7 mouse cellular contexts compared by ENCODE assay signal in genomic region chr13:34332762-34333161, GRCm38 (mm10). TPM values are rescaled to one million over a fixed set of nuclear protein-coding genes. Genes with fewer than 3 reads are reported as not detected.
A peak's percentile ranks its signal among the peaks of the same experiment; 100 is the strongest.
DNase-seq lines count a peak whose midpoint lies in the region; ATAC-seq lines count a peak whose summit lies in the region.

No protein-coding gene starts in this region.

- peak; percentile 39 for DNase-seq in ovary, adult 18-20 months (ENCODE audit: low spot score)
- DNase-seq in ovary, postnatal 36 days (ENCODE audit: low spot score), result no peak
- peak; percentile 81 for DNase-seq in brain, adult 2 months (ENCODE audit: low read depth, low spot score)
- DNase-seq in heart, postnatal 4 days, result peak; percentile 40
- peak; percentile 25 for DNase-seq in mesoderm, embryonic 11.5 days (ENCODE audit: low read depth, low spot score)
- DNase-seq in kidney, postnatal 25 days, result no peak

- no peak for ATAC-seq in monocyte, adult 5-6 weeks (replicated peaks; ENCODE audit: insufficient number of reproducible peaks, low FRiP score, low TSS enrichment, poor library complexity, severe bottlenecking)

RNA-seq across cellular contexts. Expression of gene Slc22a23, which starts 12.2 kb away (rescaled TPM):
- 10 to 100 TPM in 1 of 2 experiments, 1 to 10 TPM in 1; 8.2 to 10.6 TPM for total RNA-seq in heart, postnatal 4 days (2021)
- total RNA-seq in monocyte, adult 5-6 weeks (2017), result 0.19 to 0.97 TPM in 2 of 3 replicates, not detected in the other

Comparison
In these comparisons a context has a peak if more than half of its experiments do, and no peak if none do; other contexts are left out.
1. DNase-seq: peak in ovary, adult 18-20 months (single experiment), brain, adult 2 months (single experiment), heart, postnatal 4 days (single experiment) and mesoderm, embryonic 11.5 days (single experiment); none in ovary, postnatal 36 days (single experiment) and kidney, postnatal 25 days (0 of 2).